Mouse (Mus musculus) T-helper 1 cell (primary cell): ENCODE results near the gene Gmds.

Experiments
- in situ Hi-C: fragments of 300-600 bp; cut with MboI, MseI; formaldehyde crosslinking; loops from one replicate; pipeline ENCODE4 v1.15.1; 2025; ENCODE audit warnings: high pct_unique_total_duplicates

Gmds gene

DNA sequence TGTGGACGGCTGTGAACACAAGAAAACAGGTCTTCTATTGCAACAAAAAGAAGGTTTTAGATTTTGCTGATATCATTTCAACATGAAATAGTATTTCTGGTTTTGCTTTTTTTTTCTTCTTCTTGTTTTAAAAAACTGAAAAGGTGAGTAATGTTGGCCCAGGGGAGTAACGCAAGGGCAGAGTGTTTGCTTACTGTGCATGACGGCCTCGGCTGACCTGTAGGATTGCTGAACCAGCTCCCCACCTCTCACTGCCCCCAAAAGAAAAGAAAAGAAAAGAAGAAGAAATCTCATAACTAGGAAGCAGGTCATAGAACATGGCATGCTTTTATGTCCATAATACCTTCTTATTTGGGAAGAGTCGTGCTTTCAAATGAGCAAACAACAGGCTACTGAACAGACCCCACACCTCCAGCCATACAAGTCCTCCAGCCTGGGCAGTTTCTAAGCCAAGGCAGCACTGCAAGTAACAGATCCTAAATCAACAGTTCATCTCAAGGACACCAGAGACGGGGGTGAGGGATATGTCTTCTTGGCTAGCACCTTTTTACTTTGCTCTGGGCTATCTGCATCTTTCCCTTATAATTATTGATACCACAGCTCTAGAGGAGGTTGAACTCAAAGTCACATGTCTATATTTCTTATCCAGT lies 303.6 kb downstream of the Gmds start:
- in situ Hi-C loops = no loop called here

DNA sequence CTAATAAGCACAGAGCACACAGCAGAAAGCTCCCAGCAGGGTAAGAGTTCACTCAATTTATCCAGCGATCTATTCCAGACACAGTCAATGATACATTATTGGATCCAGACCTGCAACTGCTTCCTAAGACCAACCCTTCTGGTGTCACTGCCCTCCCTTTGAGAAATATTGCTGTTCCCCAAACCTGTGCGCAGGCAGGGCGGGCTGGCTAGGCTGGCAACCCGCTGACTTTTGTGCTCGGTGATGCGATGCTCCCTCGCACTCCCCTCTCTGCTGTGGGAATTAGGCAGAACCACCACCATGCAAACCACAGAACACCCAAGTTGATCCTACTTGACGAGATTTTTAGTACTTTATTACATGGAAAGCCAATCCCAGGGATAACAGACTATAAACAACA lies 304.4 kb downstream of the Gmds start:
- in situ Hi-C loops = no loop called here

DNA sequence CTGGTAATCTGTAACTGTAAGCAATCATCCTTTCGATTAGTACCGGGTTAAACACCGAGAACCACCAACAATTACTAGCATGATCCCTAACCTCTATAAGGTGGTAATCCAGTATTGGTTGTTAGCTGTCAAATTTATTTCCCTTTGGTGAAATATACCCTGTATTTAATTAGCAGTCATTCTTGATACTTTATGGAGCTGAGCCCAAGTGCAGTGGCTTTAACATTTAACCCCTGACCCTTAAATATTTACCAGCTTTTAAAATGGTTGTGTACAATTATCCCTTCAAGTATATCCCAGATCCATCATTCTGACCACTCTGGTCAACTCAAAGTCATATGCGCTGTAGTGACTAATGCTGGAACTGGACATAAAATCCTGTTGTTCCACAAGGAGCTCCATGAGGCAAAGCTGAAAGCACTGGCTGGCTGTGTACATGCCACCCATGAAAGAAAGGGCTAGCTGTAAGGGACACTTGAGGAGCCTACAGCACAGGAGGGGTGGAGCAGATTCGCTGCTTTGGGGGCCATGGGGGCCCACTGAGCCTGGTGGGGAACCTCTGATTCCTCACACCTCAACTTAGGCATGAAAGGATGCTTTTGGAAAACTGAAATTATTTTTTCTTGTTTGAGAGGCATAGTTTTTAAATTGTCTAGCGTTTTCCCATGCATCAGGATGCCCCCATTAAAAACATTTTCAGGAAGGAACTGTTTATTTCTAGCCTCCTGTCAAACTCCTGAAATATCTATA lies 312.1 kb downstream of the Gmds start:
- in situ Hi-C loops = no loop called here

DNA sequence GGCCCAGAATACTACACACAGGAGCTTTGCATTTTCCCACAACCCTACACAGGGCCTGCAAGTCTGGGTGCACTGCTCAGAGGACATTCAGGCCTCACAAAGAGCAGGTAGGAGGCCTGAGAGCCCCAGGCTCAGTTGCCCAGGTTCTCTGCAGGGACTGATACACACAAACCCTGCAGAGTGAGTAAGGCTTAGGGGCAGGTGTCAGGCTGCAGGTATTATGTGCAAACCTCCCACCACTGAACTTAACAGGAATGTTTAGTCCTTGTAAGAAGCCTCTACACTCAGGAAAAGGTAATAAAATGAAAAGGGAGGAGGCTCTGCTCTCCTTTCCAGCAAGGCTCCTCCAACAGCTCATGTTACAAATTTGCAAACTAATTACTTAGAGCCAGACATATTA lies 313.7 kb downstream of the Gmds start:
- in situ Hi-C loops = no loop called here

DNA sequence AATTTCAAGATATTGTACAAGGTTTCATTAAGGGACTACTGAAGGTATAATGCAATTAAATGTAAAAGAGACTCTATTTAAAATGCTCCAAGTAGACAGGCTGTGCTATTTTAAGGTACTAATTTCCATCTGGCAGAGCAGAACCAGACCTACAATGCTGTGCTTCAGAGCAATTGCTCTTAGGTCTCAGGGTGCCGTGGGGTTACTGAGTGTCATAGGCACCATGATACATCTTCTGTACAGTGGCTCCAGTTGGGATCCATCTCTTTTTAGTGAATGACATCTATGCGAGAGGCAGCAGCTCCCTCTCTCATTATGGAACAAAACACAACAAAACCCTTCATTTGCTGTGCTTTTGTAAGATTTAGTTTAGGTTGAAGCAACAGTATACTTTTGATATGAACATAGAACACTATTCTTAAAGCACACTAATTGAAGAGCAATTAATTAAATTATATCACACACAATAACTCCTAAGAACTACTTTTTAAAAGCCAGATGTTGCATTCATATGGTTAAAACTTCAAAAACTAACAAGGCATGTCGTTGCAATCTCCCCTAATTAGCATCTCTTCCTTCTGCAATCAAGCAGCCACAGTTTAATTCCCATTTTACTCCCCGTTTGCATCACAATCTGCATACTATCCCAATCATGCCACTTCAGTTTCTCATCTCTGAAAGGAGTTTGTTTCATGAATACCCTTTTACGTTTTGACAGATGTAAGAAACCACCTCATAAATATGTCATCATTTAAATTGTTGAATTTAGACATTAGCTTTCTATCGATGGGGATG lies 317.9 kb downstream of the Gmds start:
- in situ Hi-C loops = no loop called here

DNA sequence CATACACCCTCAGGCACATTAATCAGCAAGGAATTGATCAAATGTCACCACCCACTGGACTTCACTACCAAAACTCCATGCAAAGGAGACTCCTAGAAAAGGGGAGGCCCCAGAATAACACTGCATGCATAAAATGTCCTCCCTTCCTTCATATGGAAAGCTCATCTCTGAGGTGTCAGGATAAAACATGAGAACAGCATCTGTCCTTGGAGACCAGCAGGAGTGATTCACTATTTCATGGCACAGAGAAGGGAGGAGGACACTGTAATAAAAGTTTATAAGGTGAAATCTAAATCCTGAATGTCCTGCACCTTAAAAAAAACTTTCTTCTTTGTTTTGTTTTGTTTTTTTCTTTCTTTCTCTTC lies 319.3 kb downstream of the Gmds start:
- in situ Hi-C loops = no loop called here

DNA sequence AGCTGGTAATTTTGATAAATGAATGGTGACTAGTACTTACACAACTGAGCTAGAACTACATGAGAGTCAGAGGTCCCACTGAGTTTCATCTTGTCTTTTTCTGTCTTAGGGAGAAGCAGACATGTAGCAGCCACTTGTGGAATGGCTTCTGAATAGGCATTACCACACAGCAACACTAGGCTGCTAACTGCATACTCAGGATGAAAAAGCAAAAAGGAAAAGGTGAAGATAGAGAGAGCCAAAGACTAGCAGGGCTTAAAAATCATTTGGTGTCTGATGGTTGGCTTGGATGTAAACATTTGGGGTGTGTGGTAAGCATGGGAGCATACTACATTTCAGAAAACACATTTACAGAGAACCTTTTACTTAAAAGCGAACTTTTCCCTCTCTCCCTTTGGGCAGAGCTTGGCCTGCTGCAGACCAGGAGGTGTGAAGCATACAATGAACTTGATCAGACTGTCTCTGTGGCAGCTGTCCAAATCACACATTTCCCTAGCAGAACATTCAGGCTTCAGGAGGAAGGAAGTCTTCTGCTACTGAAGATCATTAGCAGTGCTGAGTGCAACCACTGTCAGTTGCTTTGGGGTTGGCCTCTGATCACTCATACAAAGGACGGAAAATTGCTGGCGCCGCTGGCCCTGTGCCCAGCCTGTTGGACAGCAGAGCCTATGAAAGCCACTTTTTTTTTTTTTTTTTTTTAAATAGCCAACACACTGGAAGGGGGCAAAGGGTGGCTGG lies 319.9 kb downstream of the Gmds start:
- in situ Hi-C loops = no loop called here

DNA sequence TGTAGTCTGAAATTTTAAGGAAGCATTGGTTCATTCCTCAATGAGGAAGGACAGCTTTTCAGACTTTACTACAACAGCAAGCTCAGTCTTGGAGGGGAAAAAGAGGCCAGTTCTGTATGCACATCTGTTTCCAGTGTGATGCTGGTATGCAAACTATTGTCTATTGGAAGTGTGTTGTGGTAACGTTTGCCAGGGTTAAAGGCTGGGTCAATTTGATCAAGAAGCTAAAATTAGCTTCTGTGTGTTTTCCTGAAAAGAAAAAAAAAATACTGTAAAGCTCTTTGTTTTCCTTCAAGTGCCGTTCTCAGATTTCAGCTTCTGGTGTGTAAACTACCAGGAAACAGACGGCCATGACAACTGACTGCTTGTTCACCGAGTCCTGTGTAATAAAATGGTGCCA lies 329.7 kb downstream of the Gmds start:
- in situ Hi-C loops = no loop called here

DNA sequence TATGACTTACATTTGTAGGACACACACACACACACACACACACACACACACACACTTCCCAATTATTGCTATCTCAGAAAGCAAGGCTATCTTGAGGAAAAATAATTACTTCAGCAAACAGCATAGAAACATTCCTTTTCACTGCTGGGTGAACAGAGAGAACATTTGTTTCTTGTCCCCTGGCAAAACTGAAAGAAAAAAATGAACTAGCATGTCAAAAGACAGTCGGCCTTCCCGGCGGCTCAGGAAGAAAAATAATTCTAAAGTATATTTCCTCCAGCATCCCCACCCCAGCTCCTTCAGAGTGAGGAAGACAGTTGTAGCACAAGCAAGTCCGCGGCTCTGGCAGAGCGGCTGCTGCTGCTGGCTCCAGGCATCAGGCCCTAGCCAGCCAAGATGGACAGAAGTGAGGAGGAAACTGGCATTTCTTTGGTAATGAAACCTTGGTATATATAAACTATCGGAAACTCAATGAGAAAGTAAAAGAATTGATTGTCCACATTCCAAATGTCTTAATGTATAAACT lies 330.4 kb downstream of the Gmds start:
- in situ Hi-C loops = no loop called here

DNA sequence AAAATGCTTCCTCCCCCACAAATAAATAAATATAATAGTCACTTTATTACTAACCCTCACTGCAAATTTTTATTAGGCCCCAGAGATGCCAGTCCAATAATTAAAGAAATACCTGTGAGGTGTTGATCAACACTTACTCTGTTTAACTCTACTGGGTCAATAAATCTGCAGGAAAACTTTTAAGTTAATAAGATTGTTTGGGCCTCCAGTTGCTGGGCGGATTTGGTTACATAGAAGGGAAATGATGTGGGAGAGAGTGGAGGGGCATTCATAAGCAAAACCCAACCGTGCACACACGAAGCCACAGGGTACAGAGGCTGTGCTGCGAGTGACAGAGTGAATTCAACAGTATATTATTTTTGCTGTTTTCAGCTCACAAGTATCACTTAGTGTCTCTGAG lies 345.1 kb downstream of the Gmds start:
- in situ Hi-C loops = no loop called here

DNA sequence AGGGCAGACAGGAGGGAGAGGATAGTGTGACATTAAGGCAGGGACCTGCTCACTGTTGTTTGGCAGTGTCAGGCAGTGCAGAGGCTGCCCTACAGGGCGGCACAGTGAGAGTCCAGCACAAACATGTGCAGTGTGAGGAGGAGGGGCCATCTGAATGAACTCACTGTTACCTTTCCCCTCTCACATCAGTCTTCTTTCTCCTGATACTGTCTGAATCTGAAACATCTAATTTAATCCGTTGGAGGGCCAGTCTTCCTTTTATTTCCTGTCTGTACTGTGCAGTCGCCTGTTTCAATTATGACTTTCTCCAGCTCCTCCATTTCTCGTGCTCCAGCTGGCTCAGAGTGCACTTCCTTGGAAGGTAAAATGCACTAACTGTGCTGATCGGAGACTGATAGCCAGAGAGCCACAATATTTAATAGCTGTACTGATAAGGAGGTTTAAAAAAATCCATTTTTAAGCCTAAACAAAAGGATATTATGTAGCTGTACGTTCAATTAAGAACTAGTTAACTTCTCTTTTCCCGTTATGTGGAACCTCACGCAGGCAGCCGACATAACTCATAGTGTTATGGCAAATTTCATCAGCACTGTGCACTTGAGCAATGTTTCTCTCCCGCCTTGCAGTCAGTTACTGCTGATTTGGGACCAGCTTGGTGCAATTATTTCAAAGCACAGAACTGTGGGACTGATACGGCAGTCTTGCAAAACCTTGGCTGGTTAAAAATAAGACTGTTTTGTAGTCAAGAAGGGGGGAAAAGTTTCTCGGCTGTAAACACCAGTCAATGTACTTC lies 345.9 kb downstream of the Gmds start:
- in situ Hi-C loops = no loop called here

DNA sequence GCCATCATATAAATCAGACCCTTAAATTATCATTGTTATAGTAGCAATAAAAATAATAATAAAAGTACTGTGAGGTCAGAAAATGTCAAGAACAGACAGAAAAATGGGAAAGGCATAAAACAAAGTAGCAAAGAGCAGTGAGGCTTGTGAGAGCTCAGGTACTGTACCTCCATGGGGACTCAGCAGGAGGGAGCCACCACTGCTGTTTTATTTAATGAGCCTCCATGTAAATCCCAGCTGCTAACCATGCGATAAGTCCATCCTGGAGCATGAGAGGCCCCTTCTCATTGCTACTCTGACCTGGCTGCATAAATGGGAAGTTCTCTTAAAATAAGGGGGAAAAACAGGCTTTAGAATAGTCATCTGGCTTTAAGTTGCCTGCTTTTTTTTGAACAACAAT lies 357.3 kb downstream of the Gmds start:
- in situ Hi-C loops = loop anchor here (10.0 kb wide), 1 partner anchor 1066 kb away; no protein-coding TSS in a partner anchor

DNA sequence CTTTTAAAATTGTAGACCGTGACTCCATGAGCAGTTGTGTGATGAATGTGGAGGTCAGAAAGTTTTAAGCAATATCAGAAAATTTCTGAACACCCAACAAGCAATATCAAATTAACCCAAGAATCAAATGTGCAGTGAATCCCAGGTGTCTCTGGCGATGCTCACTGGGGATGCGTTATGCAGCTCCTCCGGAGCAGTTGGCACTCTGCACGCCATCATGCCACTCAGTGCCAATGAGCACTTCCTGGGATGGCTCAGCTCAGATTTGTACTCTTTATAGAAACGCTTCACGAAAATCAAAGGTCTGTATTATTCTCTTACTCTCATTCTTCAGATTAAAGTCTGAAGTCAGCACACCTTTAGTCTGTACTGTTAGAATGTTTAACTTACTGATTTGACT lies 360.4 kb downstream of the Gmds start:
- in situ Hi-C loops = no loop called here

DNA sequence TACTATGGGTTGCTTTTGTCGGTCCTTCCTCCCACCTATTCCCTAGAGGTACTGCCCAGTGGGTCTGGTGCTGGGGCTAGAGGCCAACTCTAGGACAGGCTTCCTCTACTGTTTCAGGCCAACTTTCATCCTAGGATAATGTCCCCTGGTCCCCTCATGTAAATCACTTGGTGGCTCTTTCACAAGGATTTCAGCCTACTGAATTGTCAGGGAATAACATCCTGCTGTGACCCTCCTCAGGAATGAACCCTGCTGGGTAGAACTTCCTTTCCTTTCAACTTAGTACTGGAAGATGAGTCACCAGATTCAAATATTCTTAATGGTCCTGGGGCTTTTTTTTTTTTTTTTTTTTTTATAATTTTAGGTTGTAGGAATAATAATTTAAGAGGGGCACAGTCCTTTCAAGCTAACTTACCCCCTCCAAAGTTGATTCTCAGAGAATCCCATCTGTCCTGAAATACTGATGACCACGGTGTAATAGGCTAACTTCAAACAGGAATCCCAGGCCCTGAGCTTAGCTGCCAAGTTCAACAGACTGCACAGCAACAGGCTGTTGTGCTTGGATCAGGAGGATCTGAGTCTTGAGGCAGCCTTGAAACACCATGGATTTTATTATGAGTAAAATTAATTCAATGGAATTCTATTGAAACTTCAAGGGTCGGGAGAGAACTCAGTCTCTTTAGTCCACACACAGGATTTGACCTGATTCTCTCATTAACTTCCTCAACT lies 363.6 kb downstream of the Gmds start:
- in situ Hi-C loops = no loop called here

DNA sequence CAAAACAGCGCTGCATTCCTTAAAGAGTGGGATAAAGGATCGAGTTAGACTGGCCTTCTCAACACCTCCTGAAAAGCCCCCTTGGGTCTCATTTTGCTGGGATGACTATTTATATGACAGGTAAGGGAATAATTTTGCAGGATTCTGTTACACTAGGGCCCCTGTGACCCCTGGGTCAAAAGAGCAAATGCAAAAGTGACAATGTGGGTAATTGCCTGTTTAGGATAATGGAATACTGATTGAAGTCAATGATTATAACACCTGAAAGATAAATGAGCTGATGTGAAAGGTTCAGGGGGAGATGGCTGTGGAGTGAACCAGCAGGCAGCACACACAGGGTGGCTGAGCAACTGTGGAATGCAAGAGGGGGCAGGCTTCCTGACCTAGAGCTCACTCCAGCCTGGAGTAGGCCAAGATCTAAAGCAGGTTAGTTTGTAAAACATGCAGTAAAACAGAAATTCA lies 367.5 kb downstream of the Gmds start:
- in situ Hi-C loops = no loop called here

DNA sequence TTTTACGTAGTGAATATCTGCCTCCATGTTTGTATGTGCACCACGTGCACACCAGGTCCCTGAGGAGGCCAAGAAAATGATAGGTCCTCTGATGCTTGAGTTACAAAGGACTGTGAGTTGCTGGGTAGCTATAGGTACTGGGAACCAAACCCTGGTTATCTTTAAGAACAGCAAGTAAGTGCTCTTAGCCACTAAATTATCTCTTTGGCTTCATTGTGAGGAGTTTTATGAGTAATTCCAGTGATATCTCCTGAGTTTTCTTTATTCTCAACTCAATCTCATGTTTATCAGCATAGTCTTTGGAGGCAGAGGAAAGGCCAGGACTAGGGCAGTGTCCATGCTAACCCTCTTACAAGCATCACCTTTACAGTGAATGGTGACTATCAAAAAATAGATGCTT lies 370.3 kb downstream of the Gmds start:
- in situ Hi-C loops = no loop called here

DNA sequence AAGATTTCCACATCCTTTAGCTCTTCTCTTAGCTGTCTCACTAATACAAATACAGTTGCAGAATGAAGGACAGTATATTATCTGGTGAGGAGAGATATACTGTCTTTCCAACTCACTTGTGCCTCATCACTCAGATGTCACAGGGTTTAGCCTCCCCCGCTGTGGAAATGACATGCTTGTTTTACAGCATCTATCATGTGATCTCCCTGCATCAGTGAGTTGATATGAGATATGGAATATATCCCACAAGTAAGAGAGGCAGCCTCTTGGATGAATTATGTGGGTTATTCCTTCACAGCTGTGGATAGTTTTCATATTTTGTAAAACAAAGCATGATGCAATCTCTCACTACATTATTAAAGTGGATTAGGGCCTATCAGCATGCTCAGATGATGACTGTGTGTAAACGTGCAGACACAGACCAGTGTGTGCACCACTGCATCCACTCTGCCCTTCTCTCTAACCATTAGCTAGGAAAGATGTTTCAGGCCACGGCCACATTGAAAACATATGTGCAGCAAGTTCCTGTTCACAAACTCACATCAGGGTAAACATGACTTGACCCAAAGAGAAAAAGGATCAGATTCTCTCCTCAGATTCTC lies 371.5 kb downstream of the Gmds start:
- in situ Hi-C loops = no loop called here

DNA sequence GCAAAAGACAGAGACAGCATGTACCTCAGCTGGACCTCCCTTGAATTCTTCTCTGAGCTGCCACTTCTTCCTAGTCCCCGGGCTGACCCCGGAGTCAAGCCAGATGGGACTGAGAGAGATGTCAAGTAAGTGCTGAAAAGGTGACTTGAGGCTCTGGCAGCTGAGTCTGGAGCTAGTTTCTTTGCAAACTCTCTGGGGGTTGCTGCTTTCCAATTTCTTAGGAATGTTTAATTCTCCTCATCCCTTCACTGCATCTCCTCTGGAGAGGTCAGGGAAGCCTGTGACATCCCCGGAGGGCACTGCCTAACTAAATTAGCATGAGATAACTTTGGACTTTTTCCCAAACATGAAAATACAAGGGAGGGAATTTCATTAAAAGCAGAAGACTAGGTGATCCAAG lies 378.0 kb downstream of the Gmds start:
- in situ Hi-C loops = no loop called here
